Mouse (Mus musculus): Measurements from ENCODE around the gene Cpox.

GRCm38 (mm10) chr16:58628336-58628680, 41.8 kb upstream of the Cpox start:
- TF ChIP-seq GATA1 (IDR thresholded peaks at IDR 0.05; ENCODE audit: low read length) (no peak), TAL1 (IDR thresholded peaks at IDR 0.05; ENCODE audit: low read length) (no peak)
